Mouse (Mus musculus): Measurements from ENCODE around the gene Spsb3.
A peak's percentile ranks its signal among the peaks of the same experiment; 100 is the strongest.

Gene Spsb3

DNA sequence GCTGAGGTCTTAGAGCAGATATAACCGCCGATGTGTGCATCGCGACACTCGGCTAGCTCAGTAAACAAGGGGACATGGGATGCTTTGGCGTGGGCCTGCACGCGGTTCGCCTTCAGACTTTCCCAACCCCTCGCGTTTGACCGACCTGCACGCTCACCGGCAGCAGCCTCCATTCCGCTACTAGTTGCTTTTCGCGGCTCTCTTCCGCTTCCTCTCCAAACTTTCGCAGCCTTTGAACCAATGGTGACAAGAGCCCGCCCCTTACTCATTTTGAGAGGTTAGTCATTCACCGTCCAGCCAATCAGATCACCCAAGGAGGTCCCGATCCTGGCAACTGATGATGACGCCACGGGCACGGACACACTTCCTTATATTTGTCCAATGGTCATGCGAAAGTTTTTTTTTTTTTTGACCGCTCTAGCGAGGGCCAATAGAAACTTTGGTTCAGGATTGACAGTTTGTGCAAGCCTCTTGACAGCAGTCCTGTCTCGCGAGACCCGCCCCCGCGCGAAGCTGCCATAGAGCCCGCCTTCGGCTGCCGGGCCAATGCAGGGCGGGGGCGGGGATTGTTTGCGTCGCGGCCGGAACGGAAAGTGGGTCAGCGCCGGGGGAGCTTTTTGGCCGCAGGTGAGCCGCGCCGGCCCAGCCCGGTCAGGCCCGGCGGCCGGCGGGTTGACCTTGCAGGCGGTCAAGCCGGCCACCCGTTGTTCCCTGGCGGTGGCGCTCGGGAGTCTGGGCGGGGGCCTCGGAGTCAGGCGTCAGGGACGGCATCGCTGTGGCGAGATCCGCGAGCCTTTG is at the start of gene Spsb3, which contains the start of gene Nubp2:
Gene Spsb3 (plus strand): TSS at position 510 of the 798 bp plus-strand sequence.
Gene Nubp2 (minus strand): TSS at position 216 of the 798 bp plus-strand sequence.
- DNase-seq, result peak; percentile 99

DNA sequence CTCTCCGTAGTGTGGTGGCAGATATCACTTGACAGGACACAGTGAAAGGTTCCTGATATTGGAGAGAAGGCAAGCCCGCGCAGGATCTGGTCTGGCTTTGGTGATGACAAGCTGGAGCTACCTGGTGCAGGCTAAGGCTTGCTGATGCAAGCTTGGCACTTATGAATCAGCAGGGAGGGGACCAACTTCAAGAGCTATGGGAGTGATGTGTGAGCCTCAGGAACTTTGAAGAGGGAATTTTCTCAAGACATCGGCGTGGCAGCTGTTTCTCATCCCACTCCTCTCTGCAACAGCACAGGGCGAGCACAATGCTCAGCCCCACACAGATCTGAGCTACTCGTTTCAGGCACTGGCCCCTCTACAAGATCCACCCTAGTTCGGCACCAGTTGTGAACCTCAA is 46.6 kb upstream of the Spsb3 start, which contains the start of gene Hagh:
Gene Hagh (plus strand): TSS at position 302 of the 400 bp plus-strand sequence.
- DNase-seq, result no peak

DNA sequence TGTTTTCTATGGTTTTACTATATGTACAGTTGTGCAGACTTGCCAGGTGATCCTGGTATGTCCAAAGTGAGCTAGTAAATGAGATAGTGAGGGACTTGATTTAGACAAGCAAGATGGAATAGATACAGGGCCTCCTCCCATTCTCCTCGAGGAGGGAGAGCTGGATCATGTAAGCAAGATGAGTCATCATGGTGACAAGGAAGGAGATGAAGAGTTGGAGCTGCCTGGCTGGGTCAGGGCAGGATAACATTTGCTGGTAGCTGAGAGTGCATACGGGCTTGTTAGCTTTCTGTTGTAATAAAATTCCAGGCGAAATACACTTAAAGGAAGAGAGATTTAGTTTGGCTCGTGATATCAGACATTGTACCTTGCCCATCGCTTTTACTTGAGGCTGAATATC is 46.1 kb upstream of the Spsb3 start:
- no peak for DNase-seq

DNA sequence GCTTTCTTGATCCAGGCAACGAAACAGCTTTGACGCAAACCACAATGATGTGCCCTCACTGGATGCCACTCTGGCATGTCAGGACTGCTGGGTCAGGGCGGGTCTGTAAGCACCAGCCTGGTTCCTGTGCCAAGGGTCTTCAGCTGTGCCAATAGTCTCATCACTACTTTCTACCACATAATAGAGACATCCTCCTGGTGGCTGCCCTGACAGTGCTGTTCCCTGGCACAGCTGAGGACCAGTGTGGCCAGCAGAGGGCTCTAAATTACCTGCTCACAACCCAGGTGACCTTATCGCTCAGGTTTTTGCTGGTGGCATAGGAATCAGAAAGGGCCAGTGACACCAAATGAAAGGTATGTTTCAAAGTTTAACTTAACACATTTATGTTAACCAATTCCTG is 45.3 kb upstream of the Spsb3 start:
- no peak for DNase-seq

DNA sequence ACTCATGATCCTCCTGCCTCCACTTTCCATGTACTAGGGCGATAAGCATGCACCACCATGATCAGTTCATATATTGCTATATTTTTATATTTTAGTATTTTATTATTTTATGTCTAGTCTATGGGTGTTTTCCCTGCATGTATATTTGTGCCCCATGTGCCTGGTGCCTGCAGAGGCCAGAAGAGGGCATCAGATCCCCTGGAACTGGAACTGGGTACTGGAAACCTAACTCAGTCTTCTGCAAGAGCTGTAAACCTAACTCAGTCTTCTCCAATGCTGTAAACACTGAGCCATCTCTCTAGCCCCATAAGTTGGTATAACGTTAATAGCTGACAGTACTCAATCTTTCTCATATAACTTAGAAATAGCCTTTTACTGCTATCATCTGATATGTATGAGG is 43.8 kb upstream of the Spsb3 start:
- no peak for DNase-seq

DNA sequence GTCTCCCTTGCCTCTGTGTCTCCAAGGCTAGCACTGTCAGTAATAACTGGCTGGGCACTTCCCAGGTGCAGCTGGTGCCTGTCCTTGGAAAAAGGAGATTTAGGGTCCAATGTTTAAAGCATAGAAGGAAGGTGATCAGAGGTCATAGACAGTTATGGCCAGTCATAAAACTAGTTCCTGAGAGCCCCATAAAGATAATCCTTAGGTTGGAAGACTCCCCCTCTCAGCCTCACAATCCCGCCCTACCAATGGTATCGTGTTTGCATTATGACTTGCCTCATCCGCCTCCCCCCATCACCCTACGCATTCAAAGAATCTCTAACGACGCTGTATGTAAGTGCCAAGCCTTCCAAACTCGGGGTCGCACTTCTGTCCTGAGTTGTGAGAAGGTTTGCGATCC is 41.9 kb upstream of the Spsb3 start:
- no peak for DNase-seq

DNA sequence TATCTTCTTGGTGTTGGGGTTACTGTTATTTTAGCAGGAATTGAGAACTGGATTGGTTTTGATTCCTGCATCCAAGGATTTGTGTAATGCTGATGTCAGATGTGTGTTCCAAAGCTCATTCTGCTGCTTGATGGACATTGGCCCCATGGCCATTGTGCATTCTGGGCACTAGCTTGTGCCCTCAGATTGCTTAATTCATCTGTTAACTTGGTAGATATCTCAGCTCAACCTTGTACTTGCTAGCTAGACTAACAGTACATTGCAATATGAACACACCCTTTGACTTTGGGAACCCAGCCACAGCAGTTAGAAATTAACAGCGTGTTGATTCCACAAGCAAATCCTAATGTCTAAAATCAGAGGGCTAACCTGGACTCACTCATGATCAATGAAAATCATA is 39.1 kb upstream of the Spsb3 start:
- no peak for DNase-seq

DNA sequence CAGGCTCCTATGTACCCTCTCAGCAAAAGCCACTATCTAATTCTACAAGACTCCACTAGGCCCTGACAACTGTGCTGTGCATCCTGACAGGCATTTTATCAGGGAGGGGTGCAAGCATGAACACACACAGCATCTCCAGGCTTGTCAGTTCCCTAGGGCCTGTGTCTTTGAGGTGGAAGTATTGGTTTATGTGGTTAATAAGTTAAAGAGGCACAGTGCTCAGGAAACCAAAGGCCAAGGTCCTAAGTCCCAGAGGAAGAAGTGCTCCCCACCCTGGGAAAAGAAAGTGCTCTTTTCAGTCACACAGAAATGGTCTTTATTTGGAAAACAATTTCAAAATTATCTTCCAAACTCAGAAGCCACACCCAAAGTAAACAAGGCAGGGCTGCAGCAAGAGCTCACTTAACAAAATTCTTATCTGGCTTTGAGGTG is 37.8 kb upstream of the Spsb3 start:
- DNase-seq, result no peak

DNA sequence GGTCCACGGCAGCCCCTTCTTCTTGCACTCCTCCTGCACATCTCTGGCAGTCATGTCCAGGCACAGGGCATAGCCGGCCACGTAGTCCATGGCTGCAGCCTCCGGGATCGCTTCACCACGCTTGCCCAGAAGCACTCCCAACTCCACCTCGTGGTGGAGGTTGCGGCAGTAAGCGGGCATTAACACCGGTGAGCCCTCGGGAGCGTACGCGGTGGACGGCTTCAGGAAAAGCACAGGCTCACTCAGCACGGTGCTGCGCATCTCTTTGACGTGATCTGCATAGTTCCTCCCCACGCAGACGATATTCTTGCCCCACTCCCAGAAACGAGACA is 36.7 kb upstream of the Spsb3 start:
- DNase-seq, result no peak

DNA sequence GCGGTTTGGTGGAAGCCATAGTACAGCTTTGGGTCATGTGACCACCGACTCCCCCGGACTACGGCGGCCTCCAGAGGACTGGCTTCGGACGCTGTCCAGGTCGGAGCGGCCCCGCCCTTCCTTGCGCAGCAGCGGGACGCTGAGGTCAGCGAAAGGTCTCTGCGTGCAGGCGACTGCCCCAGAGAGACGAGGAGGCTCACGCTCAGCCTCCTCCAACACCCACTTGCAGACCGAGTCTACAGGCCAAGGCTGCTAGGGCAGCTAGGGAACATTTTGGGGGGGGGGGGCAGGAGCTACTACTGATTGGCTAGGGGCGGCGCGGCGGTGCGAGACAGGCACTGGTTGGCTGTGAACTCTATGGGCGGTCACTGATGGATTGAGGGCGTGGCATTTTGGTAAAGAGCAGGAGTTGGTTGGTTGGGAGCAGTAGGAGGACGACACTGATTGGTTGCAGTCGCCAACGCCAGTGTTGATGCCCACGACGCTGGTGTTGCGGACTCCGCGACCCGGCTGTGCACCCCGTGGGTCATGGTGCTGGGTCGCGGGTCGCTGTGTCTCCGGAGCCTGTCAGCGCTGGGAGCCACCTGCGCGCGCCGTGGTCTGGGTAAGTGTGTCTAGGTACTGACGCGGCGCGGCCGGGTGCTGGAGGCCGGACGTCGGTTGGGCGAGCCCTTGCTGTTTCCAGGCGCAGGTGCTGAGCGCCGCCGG is 36.2 kb upstream of the Spsb3 start, which contains the start of gene Fahd1:
Gene Fahd1 (minus strand): TSS at position 300 of the 708 bp plus-strand sequence.
- DNase-seq, result peak; percentile 91

DNA sequence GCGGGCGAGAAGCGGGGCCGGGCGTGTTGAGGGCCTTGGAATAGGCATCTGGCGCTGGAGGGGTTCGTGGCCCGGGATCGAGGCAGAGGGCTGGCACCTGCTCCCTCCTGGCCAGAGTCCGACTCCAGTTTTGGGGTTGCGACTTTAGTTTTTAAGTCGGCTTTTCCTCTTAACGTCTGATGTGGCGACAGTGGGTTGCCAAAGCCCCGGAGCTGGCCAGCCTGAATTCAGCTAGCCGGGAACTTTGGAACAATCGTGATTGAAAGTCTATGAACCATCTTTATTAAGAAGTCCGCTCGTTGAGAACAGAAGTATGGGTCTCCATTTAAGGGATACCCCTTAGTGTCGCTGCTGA is 35.7 kb upstream of the Spsb3 start:
- DNase-seq, result no peak

DNA sequence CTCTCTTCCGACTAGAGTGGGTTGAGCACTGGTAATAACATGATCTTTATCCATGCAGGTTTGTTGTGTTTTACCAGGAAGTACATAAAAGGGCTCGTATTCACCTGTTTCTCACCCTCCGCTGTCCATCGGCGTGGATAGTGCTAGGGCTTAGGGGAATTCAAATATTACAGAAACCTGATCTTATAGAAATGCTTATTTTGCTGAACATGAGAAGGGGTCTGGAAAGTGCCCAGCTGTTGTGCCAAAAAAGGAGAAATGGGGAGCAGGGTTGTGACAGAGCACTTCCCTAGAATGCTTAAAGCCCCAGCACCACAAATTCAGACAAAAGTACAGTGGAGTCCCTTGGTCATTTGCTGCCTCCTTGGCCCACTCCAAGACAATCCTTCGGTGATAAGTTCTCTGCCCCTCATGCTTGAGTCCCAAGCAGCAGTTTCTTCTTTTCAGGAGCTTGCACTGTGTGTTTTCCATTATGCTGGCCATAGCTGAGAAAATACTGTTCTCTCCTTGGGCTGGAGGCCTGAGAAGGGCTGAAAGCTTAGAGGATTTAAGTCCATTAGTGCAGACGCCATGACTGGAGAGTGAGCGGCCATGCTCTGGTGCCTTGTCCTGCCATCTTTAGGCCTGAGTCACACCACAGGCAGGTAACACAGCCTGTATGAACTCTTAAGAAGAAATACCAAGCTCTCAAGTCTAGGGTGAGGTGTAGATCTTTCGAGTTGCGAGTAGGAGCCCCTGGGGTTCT is 34.9 kb upstream of the Spsb3 start:
- no peak for DNase-seq

DNA sequence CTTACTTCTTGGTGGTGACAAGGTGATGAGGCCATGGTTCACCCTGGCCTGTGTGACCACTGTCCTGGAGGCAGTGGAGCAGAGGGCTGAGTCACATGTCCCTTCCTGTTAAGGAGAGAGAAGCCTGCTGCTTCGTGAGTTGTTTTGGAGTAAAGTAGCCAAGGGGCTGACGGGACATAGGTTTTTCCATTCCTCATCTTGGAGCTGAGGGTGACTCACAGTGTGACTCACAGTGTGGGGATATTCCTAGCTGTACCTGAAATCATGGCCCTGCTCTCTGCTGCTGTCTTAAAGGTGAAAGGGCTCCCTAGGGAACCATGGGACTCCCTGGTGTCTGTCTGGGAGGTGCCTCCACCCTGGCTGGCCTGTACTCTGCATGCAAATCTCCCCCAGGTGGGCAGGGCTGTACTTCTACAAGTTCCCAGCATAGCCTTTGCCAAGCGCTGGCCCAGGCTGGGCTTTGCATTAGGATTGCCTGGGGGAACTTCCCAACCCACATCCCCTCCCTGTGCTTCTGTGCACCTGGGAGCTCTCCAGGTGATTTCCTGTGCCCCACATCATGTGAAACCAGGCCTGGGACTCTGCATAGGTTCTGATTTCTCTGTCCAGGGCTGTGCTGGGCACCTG is 30.5 kb upstream of the Spsb3 start:
- no peak for DNase-seq

DNA sequence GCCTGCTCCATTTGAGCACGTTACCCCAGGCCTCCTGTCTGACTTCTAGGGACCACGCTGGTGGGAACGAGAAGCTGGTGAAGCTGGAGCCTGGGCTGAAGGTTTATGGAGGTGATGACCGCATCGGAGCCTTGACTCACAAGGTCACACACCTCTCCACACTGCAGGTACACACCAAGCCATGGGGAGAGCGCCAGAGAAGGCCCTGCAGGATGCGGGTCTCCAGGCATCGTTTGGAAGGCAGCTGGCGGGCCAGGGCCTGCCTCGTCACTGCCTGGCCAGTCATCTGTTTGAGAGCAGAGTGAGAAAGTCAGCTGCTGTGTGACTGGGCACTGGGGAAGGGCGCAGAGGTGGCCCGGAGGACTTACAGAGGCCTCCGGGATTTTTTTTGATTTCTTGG is 29.9 kb upstream of the Spsb3 start:
- no peak for DNase-seq

DNA sequence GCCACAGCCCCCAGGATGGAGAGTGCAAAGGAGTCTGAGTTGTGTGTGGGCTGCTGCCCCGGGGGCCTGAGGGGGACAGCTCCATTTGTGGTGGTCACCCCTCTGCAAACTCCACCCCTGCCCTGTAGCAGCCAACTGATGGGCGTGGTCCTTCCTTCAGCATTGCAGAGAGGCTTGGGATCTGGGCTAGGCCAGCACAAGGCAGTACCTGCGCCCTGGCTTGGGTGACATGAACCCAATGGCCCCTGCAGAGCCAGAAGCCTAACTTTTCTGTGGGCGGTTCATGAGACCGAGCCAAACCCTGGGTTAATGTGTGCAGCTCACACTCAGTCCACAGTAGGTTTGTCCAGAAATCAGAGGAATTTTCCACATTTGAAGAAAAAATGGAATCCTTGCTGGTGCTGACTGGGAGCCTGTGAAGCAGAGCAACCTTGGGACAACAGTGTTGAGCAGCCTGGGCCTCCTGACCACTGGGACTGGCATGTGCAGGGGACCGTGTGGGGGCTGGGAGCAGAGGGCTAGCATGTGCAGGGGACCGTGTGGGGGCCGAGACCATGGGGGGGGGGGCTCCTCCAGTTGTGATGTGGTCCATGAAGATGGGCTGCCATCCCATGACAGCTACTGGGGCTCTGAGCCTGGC is 28.5 kb upstream of the Spsb3 start:
- DNase-seq, result no peak

DNA sequence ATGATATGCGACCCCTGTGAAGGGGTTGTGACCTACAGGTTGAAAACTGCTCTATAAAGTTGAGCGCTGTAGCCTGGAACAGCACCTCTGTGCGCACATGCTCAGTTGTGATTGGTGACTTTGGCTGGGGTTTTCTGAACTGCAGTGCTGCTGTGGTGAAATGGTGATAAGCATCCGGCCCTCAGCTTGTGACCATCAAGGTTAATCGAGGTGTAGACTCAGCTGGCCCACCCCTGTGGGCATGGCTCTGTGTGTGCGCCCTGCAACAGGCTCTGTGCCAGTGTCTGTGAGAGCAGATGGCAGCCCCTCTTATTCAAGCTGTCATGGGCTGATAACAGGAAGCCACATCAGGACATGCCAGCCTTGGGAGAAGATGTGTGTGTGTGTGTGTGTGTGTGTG is 27.5 kb upstream of the Spsb3 start:
- no peak for DNase-seq

DNA sequence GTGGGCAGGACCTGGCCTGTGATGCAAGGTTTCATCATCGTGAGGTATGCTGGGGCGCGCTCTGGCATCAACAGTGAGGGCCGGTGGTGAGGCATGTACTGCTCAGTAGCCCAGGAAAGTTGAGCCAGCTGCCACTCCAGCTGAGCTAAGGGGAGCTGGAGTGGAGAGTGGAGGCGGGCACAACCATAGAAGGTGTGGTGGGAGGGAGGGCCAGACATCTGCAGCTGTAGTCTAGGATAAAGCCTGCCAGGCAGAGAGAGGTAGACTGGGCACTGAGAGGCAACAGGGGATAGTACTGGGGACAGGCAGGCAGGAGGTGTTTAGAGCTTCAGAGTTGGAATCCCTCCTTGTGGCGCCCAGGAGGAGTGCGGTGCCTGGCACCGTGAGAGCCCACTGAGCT is 26.4 kb upstream of the Spsb3 start:
- DNase-seq, result no peak

DNA sequence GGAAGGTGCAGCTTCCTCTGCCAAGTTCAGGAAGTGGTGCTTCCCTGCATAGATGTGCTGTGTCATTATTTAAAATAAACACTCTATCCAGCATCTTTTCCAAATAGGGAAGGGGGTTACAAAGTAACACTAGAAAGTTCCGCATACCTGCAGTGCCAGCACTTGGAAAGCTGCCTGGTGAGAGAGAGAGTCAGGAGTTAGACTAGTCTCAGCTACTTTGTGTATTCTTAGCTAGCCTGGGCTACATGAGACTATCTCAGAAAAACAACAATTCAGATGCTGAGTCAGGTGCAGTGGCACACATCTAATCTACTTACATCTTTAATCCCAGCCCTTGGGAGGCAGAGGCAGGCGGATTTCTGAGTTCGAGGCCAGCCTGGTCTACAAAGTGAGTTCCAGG is 24.7 kb upstream of the Spsb3 start:
- DNase-seq, result no peak

DNA sequence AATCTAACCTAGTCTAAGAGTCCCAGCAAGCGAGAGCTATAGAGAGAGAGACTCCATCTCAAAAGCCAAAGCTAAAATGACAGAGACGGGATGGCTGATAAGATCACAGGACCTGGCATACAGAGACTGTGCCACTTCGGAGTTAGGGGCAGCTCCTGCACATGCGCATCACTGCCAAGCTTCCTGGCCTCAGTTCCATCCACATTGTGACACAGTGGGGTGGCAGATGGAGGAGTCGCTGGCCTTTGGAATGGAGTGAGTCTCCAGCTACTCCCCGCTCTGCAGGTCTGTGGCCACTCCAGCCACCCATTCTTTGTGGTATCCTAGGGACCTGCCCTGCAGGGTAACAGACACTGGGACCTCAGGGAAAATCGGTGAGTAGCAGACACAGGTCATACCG is 20.7 kb upstream of the Spsb3 start, which contains the start of gene Igfals:
Gene Igfals (plus strand): TSS at position 222 of the 400 bp plus-strand sequence.
- DNase-seq, result no peak

DNA sequence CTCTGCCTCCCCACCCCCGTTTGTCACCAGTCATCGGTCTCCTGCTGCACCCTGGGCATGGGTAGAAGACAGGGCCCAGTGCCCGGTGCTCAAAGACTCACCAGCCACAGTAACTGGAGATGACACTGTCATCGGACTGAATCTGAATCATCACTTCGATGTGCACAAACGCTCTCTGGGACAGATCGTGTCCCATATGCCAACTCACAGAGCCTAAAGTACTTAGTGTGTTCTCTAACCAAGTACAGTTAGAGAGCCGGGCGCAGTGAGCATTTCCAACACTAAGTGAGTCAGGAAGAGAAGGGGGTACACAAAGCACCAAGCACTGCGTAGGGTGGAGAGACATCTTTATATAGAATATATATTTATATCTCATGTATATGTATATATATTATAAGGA is 18.5 kb upstream of the Spsb3 start:
- no peak for DNase-seq

DNA sequence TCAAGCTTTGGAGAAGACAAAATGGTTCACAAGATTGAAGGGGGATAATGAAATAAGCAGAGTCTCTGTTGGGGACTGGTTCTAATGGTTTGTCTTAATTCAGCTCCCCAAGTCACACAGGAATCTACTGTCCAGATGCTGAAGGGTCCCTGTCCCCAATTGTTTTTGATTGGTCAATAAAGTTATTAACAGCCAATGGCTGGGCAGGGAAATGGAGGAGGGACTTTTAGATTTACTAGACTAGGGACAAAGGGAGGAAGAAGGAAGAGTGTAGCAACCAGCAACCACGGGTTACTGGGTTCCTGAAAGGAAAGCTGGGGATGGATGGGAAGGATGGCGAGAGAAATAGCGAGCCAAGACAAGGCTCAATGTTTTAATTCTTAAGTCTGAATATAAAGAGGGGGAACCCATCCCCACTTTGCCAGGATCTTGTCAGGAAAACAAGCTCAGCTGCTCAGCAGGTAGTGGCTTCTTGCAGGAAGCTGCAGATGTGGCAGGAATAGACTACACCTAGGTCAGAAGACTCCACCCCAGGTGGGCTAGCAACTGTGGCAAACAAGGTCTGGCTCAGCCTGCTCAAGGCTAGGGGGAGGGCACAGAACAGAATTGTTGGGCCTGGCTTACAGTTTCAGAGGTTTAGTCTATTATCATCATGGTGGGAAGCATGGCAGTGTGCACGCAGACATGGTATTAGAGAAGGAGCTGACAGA is 12.6 kb upstream of the Spsb3 start:
- no peak for DNase-seq

DNA sequence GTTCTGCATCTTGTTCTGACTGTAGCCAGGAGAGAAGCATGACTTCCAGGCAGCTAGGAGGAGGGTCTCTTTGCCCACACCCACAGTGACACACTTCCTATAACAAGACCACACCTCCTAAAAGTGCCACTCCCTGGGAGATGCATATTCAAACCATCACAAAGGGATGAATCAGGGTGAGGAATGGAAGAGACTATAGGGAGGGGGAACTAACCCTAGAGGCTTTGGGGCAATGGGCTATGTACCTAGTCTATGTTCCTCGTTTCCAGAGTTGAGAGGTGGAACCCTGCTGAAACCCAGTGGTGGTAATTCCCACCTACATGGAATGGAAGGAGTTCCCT is 12.1 kb upstream of the Spsb3 start:
- no peak for DNase-seq
